Mouse (Mus musculus): ENCODE measurements around the gene Tas2r119. TPM values are rescaled to one million over a fixed set of nuclear protein-coding genes. Genes with fewer than 3 reads are reported as not detected.

Tas2r119 gene
- polyA plus RNA-seq, 1 experiment from 2014 or later, result not detected

DNA sequence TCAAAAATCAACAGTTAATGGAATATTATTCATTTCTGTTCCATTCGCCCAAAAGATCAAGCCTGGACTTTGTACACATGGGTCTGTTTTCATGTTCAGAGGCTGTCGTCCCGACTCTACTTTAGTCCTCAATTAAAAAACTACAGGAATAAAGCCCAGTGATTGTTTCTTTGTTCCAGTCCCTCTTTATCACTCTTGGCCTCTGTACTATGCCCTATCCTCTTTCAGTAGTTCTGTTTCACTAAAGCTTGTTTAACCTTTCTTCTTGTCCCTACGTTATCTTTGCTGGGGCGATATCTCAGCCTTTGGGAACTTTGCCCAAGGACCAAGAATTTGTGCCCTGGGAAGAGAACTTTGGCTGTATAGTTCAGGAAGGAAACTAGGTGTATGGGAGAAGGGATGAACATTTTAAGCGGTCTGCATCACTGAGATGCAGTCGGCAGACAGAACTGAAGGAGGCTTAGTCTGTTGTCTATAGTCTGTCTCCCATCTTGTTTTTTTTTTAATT is 49.9 kb downstream of the Tas2r119 start:
- ATAC-seq, result no peak
- Histone ChIP-seq H3K4me1 (no peaks in the 10 kb centered on the region), H3K9ac (no peak overlapping the region), H3K36me3 (no peaks in the 10 kb centered on the region), H3K9me3 (replicated peaks) (no peaks in the 10 kb centered on the region), H3K4me2 (no peak overlapping the region), H3K27me3 (replicated peaks) (no peaks in the 10 kb centered on the region), H3K4me3 (no peak overlapping the region), H3K27ac (no peak overlapping the region)
- WGBS (ENCODE audit: insufficient replicate concordance), result 66% methylated on average over 7 of the region's 7 CpGs

Other genes starting within 250 kb of the Tas2r119 start
- 0.86 and 1.4 TPM in 2 replicates for gene Sema5a, start 67.5 kb downstream of the Tas2r119 start, polyA plus RNA-seq (2016; fragmentation: Nextera tagmentation; extraction: Ambion mirVana)

Data from liver, embryonic 12.5 days (tissue).